Mouse (Mus musculus) frontal cortex, postnatal 10 days (tissue): ENCODE results near the gene Fam83g.
A peak's percentile ranks its signal among the peaks of the same experiment; 100 is the strongest.

Source experiments
- DNase-seq, 2 experiments: peaks; one replicate each; pipeline ENCODE4 v3.0.0; 2022; ENCODE audit warnings: low spot score in 2 of 2, mixed read lengths in 1 of 2

Gene Fam83g

GRCm38 (mm10) chr11:61674151-61674838 lies 9.6 kb upstream of the Fam83g start:
- DNase-seq, result no peak

- no peak for DNase-seq
Measured at GRCm38 (mm10) chr11:61674839-61675159, 9.1 kb upstream of the Fam83g start.

- no peak for DNase-seq
Measured at GRCm38 (mm10) chr11:61675332-61675731, 8.6 kb upstream of the Fam83g start.

- no peak for DNase-seq
Measured at GRCm38 (mm10) chr11:61676216-61676854, 7.6 kb upstream of the Fam83g start.

GRCm38 (mm10) chr11:61677709-61678108 lies 6.2 kb upstream of the Fam83g start:
- DNase-seq, result no peak

DNA sequence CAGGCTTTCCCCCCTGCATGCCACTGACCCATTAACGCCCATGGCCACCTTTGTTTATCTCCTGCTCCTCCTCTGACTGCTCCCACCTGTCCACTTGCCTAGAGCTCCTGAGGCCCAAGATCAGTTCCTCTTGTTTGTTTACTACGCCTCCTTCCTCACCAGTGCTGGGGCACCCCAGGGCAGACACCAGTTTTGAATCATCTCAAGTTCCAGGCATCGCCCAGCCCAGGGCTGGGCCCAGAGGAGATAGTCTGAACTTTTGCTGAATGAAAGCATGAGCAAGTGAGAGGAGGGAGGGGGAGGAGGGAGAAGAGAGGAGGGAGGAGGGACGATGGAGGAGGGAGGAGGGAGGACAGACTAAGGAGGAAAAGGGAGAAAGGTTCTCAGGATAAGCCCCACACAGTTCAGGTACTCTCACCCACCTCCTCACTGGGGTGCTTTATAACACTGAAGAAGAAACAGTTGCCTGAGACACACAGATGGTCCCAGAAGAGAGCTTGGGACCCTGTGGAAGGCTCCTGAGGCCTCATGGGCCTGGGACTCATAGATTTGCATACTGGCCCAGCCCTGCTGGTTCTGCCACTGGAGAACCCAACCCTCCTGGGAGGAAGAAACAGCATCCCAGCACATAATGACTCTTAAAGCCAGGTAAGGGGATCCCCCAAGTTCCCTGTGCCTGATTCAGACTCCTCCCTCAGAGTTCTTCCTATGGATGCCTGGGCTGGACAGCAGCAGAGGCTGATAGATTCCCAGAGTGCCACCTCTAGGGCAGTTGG lies 4.6 kb upstream of the Fam83g start:
- no peak for DNase-seq

- DNase-seq, result no peak
Measured at GRCm38 (mm10) chr11:61685119-61685725, 1.3 kb downstream of the Fam83g start.

DNA sequence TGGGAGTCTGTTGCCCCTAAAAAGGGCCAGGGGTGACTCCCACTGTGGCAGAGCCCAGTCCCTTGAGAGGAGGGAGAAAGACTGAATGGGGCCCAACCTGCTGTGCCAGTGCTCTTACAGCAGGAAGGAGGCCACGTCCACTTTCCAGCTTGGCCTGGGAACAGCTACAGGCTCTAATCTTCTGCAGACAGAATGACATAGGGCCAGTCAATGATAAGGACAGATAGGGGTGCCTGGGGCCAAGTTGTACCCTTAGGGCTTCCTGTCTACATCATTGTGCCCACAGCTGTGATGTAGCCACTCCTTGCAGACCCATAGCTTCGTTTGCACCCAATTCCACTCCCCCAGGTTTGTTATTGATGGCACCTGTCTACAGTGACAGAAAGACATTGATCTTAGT lies 2.2 kb downstream of the Fam83g start:
- DNase-seq, result no peak

- DNase-seq, result no peak
Measured at GRCm38 (mm10) chr11:61686906-61687453, 3.1 kb downstream of the Fam83g start.

GRCm38 (mm10) chr11:61687595-61687994 lies 3.7 kb downstream of the Fam83g start:
- no peak for DNase-seq

GRCm38 (mm10) chr11:61692996-61693395 lies 9.1 kb downstream of the Fam83g start:
- DNase-seq, result no peak

DNA sequence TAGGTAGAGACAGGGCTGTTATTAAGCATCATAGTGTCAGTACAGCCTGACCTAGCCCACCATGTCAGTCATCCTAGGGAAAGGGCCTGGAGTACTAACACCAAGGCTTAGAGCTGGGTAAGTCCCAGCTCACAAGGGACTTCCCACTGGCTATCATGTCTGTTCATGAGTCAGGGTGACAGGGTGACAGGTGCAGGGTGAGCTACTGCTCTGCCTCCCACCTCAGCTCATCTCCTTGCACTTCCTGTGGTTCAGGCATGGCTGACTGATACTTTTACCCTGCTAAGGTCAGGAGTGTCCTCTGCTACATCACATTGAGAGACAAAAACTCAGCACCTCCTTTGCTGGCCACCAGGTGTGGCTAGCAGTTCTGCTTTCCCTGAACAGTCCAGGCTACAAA lies 15.0 kb downstream of the Fam83g start:
- no peak for DNase-seq

DNA sequence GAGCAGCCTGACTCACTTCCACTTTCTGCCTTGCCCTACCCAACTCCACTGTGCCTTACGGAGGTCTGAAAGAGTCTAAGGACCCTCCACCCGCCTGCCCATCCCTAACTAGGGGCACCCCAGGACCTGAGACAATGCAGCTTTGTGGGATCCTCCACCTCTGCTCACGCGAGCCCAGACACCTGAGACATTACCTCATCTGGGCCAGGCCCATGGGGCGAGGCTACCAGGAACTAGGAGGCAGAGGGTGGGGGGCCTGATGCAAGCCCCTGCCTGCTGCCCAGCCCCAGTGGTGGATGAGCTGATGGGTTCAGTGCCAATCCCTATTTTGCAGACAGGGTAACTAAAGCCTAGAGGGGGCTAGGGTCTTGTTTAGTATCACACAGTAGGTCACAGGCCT lies 15.6 kb downstream of the Fam83g start:
- DNase-seq, result no peak

DNA sequence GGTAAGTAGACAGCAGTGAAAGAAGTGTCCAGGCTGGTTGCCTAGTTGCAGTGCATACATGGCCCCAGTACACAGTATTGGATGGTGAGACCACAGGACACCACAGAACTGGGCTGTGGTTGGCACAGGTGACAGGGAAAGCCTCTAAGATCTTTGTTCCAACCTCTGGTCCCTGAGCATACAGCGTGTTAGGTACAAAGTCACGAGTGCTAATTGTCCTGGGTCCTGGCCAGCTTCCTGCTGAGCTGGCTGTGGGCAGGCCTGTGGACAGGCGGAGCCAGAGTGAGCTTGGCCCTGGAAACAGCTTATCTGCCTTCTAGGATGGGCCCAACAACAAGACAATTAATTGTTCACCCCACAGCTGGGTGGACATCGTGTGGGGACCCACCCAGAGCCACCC lies 16.0 kb downstream of the Fam83g start:
- DNase-seq, result no peak

DNA sequence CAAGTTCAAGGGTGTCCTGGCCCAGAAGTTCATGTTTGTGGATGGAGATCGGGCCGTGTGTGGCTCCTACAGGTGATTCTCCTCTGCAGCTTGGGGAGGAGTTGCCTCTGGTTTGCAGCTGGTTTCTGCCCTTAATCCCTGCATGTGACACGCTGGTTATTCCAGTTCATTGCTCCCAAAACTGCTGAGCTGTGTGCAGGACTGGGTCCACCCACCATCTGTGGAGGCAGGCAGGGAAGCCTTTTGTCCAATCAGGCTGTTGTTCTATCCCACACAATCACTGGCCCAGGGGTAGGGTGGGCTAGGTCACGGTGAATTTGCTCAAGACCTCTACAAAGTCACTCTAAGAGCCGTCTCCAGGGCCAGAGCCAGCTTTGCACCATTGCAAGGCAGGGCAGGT lies 17.8 kb downstream of the Fam83g start:
- no peak for DNase-seq

GRCm38 (mm10) chr11:61702494-61702893 lies 18.6 kb downstream of the Fam83g start:
- DNase-seq, result no peak

GRCm38 (mm10) chr11:61705581-61705980 lies 21.7 kb downstream of the Fam83g start:
- DNase-seq, result no peak

GRCm38 (mm10) chr11:61706232-61706631 lies 22.3 kb downstream of the Fam83g start:
- no peak for DNase-seq

DNA sequence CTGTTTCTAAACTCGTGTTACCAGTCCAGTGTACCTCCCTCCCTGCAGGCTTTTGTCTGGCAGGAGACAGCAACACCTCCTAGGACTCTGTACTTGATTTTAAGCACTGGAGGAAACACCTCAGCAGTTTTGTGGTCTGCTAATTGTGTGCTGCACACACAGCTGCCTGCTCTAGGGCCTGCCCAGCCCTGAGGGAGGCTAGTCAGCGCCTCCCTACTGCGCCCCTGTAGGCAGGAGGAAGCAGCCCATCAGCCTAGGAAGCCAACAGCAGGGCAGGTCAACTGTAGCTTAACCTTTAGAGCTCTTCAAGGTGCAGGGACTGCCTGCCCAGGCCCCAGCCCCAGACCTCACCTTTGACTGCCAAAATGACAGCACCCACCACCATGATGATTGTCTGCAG lies 25.0 kb downstream of the Fam83g start:
- no peak for DNase-seq

DNA sequence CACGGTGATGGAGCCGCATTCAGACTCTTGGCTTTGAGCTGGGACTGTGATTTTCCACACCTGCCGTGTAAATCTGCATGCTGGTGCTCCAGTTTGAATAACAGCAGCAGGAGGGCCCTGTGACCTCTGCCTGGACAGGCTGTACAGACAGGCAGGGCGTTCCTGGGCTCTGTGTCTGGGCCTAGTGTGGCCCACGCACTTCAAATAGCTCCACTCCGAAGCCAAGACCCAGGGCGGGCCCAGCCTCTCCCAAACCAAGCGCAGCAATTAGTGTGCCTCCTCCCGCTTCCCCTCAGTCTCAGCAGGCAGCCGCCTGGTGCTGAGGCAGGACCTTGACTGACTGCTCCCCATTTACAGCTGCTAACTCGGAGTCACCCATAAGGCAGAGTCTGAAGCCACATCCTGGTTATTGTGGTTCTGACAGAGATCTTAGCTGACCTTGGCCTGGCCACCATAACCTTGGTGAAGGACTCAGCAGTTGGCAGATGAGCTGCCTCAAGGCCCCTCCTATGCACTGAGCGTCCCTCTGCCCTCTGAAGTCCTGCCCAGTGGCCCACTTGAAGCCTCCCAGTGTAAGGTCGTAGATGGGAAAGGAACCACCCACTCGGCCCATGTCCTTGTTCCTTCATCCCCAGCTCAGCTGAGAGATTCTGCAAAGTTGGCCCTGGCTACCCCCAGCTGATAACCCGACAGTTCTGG lies 29.4 kb downstream of the Fam83g start:
- DNase-seq, result no peak

GRCm38 (mm10) chr11:61714346-61715117 lies 30.6 kb downstream of the Fam83g start:
- DNase-seq, result peak; percentile 34 to 68
